Mouse (Mus musculus) myocyte (in vitro differentiated cells): ENCODE data around the gene Fasn. TPM values are rescaled to one million over a fixed set of nuclear protein-coding genes. Genes with fewer than 3 reads are reported as not detected.
"Not testable (repeated sequence)": the region's sequence is repeated elsewhere in the genome, so short reads cannot be mapped to it uniquely, and the experiment has no call there.

Experiments
- H3K27me3 ChIP-seq: one replicate; pipeline ENCODE4 v1.6.1; 2011; ENCODE audit not compliant: control insufficient read depth, insufficient read depth, insufficient read length
- H3K36me3 ChIP-seq: one replicate; pipeline ENCODE4 v1.6.1; 2011; ENCODE audit not compliant: control insufficient read depth, insufficient read depth
- H3K4me2 ChIP-seq: one replicate; pipeline ENCODE4 v1.6.1; 2011; ENCODE audit warnings: low read depth, control low read depth
- H3K4me3 ChIP-seq: one replicate; pipeline ENCODE4 v1.5.1; 2011; ENCODE audit warnings: mild to moderate bottlenecking, control low read depth, moderate library complexity
- H3K79me2 ChIP-seq: one replicate; pipeline ENCODE4 v1.6.1; 2011; ENCODE audit not compliant: control insufficient read depth, insufficient read depth
- H3ac ChIP-seq: one replicate; pipeline ENCODE4 v1.6.1; 2011; ENCODE audit not compliant: control insufficient read depth, insufficient read length
- CEBPB ChIP-seq: IDR thresholded peaks from 2 replicates; pipeline ENCODE4 v1.6.1; 2011; ENCODE audit warnings: mild to moderate bottlenecking, moderate library complexity; ENCODE audit not compliant: poor library complexity, insufficient read depth, severe bottlenecking
- E2F4 ChIP-seq: IDR thresholded peaks from one replicate; pipeline ENCODE4 v1.6.1; 2011; ENCODE audit warnings: mild to moderate bottlenecking, control low read depth, moderate library complexity; ENCODE audit not compliant: insufficient read depth
- MAX ChIP-seq: IDR thresholded peaks from one replicate; pipeline ENCODE4 v1.6.1; 2011; ENCODE audit warnings: low read depth, mild to moderate bottlenecking, control low read depth
- MYOD1 ChIP-seq, 3 experiments: IDR thresholded peaks; one replicate each; pipeline ENCODE4 v1.6.1; 2011; ENCODE audit warnings: control low read depth in 2 of 3, low read depth in 2 of 3, mild to moderate bottlenecking in 2 of 3, moderate library complexity in 1 of 3; ENCODE audit not compliant: insufficient read length in 2 of 3, control insufficient read depth in 1 of 3
- MYOG ChIP-seq, 3 experiments: IDR thresholded peaks; one replicate each; pipeline ENCODE4 v1.6.1; 2011; ENCODE audit warnings: control low read depth in 2 of 3, low read depth in 2 of 3, mild to moderate bottlenecking in 2 of 3; ENCODE audit not compliant: insufficient read length in 2 of 3, control insufficient read depth in 1 of 3, insufficient read depth in 1 of 3
- POLR2A ChIP-seq: IDR thresholded peaks from one replicate; pipeline ENCODE4 v1.6.1; 2011; ENCODE audit warnings: low read depth, mild to moderate bottlenecking, control low read depth, moderate library complexity; ENCODE audit not compliant: insufficient read length
- POLR2AphosphoS2 ChIP-seq: IDR thresholded peaks from one replicate; pipeline ENCODE4 v1.6.1; 2011; ENCODE audit warnings: low read depth, control low read depth; ENCODE audit not compliant: insufficient read length
- REST ChIP-seq: IDR thresholded peaks from one replicate; pipeline ENCODE4 v1.6.1; 2011; ENCODE audit warnings: mild to moderate bottlenecking, control low read depth, moderate library complexity; ENCODE audit not compliant: insufficient read depth, insufficient read length
- SRF ChIP-seq: IDR thresholded peaks from one replicate; pipeline ENCODE4 v1.6.1; 2011; ENCODE audit warnings: low read depth; ENCODE audit not compliant: control insufficient read depth, insufficient read length
- TCF12 ChIP-seq: IDR thresholded peaks from one replicate; pipeline ENCODE4 v1.6.1; 2011; ENCODE audit warnings: mild to moderate bottlenecking, control low read depth; ENCODE audit not compliant: poor library complexity, insufficient read depth, severe bottlenecking
- TCF3 ChIP-seq: IDR thresholded peaks from one replicate; pipeline ENCODE4 v1.6.1; 2011; ENCODE audit warnings: low read depth, control low read depth; ENCODE audit not compliant: insufficient read length
- USF1 ChIP-seq: IDR thresholded peaks from one replicate; pipeline ENCODE4 v1.6.1; 2011; ENCODE audit warnings: low read depth, mild to moderate bottlenecking, control low read depth, moderate library complexity
- polyA plus RNA-seq: library from polyadenylated mRNA; unstranded; fragments of >200 nt; fragmentation: generic; extraction: Trizol; gene quantifications from one replicate; pipeline ENCODE4 v1.2.1, GENCODE M21; 2012; ENCODE audit warnings: missing spikeins

Fasn gene
- polyA plus RNA-seq, 1 experiment: 226 TPM

- no peaks in the 10 kb centered on the region for H3K27me3 ChIP-seq
- H3ac ChIP-seq: peak overlapping the region; percentile 76
- peaks cover 17% of the 10 kb centered on the region for H3K36me3 ChIP-seq
- peaks cover 17% of the 10 kb centered on the region for H3K79me2 ChIP-seq
- TF ChIP-seq REST (no peak), TCF12 (no peak), SRF (no peak), E2F4 (no peak), MAX (no peak), CEBPB (no peak), MYOD1 (IDR thresholded peaks at IDR 0.05; ENCODE audit: control insufficient read depth in 1 of 3, insufficient read length in 2 of 3, low read depth in 2 of 3) (no peak), POLR2A (no peak), POLR2AphosphoS2 (no peak), TCF3 (no peak), MYOG (IDR thresholded peaks at IDR 0.05; ENCODE audit: control insufficient read depth in 1 of 3, insufficient read depth in 1 of 3, insufficient read length in 2 of 3, low read depth in 2 of 3) (no peak), USF1 (no peak)
- peak overlapping the region; percentile 93 for H3K4me2 ChIP-seq
- peak overlapping the region; percentile 39 for H3K4me3 ChIP-seq
These were observed 39.2 kb downstream of the Fasn start for GRCm38 (mm10) chr11:120785145-120785544.

GRCm38 (mm10) chr11:120784064-120784791 is 40.1 kb downstream of the Fasn start, which contains the start of the genes Rfng and Gps1:
Rfng (minus strand) TSS chr11:120784207.
Gps1 (plus strand) TSS chr11:120784272.
- H3K27me3 ChIP-seq: no peaks in the 10 kb centered on the region
- TF ChIP-seq TCF3 (no peak), MAX (no peak), POLR2A (peak; percentile 70), USF1 (no peak), REST (no peak), POLR2AphosphoS2 (peak; percentile 2)
- H3ac ChIP-seq: peak within 1 kb of the TSS; percentile 76
- peak within 1 kb of the TSS; percentile 93 for H3K4me2 ChIP-seq
- peaks cover 13% of the 10 kb centered on the region for H3K36me3 ChIP-seq
- H3K79me2 ChIP-seq: peaks cover 17% of the 10 kb centered on the region
- H3K4me3 ChIP-seq: peak within 1 kb of the TSS; percentile 39

- peak overlapping the region; percentile 39 for H3K4me3 ChIP-seq
- H3K27me3 ChIP-seq: no peaks in the 10 kb centered on the region
- H3K36me3 ChIP-seq: peaks cover 11% of the 10 kb centered on the region
- TF ChIP-seq MYOG (IDR thresholded peaks at IDR 0.05; ENCODE audit: control insufficient read depth in 1 of 3, insufficient read depth in 1 of 3, insufficient read length in 2 of 3, low read depth in 2 of 3) (peak in 1 of 3 experiments; percentile 13), SRF (no peak)
- H3K79me2 ChIP-seq: peaks cover 17% of the 10 kb centered on the region
- H3ac ChIP-seq: peak overlapping the region; percentile 76
- H3K4me2 ChIP-seq: peak overlapping the region; percentile 91
These were observed 40.8 kb downstream of the Fasn start for GRCm38 (mm10) chr11:120783426-120784063.

GRCm38 (mm10) chr11:120781361-120781760 is 43.0 kb downstream of the Fasn start:
- H3K4me2 ChIP-seq, H3K27me3 ChIP-seq, H3K4me3 ChIP-seq, H3K36me3 ChIP-seq, H3ac ChIP-seq: not testable (repeated sequence)
- peaks cover 17% of the 10 kb centered on the region for H3K79me2 ChIP-seq

GRCm38 (mm10) chr11:120779876-120780275 is 44.5 kb downstream of the Fasn start:
- peaks cover 6% of the 10 kb centered on the region for H3K79me2 ChIP-seq
- no peak overlapping the region for H3ac ChIP-seq
- TF ChIP-seq TCF12 (no peak), MAX (no peak), USF1 (no peak), CEBPB (no peak), MYOD1 (IDR thresholded peaks at IDR 0.05; ENCODE audit: control insufficient read depth in 1 of 3, insufficient read length in 2 of 3, low read depth in 2 of 3) (no peak), REST (no peak), TCF3 (no peak), SRF (no peak), E2F4 (no peak), MYOG (IDR thresholded peaks at IDR 0.05; ENCODE audit: control insufficient read depth in 1 of 3, insufficient read depth in 1 of 3, insufficient read length in 2 of 3, low read depth in 2 of 3) (no peak), POLR2A (no peak), POLR2AphosphoS2 (no peak)
- H3K36me3 ChIP-seq: no peaks in the 10 kb centered on the region
- no peak overlapping the region for H3K4me2 ChIP-seq
- no peak overlapping the region for H3K4me3 ChIP-seq
- no peaks in the 10 kb centered on the region for H3K27me3 ChIP-seq
